Mouse (Mus musculus) embryonic facial prominence, embryonic 13.5 days (tissue): ENCODE measurements around the gene Tjap1. TPM values are rescaled to one million over a fixed set of nuclear protein-coding genes. Genes with fewer than 3 reads are reported as not detected.

Source experiments
- ATAC-seq: fragments of 200-750 bp; cut with Nextera tagmentation; 2 replicates; pipeline ENCODE4 v1.8.0; 2017; ENCODE audit warnings: low read depth; ENCODE audit not compliant: insufficient number of reproducible peaks, insufficient read depth, low FRiP score, low TSS enrichment
- H3K27ac ChIP-seq: fragments of 300-500 bp; sonication (generic); 2 replicates; pipeline ENCODE4 v1.5.1; 2015; ENCODE audit warnings: moderate library complexity, mild to moderate bottlenecking, inconsistent platforms
- H3K27me3 ChIP-seq: fragments of 300-500 bp; sonication (generic); 2 replicates; pipeline ENCODE4 v1.6.1; 2015; ENCODE audit warnings: mild to moderate bottlenecking, inconsistent platforms
- H3K36me3 ChIP-seq: fragments of 300-500 bp; sonication (generic); 2 replicates; pipeline ENCODE4 v1.6.1; 2015; ENCODE audit warnings: mild to moderate bottlenecking, inconsistent platforms
- H3K4me1 ChIP-seq: fragments of 300-500 bp; sonication (generic); 2 replicates; pipeline ENCODE4 v1.6.1; 2015; ENCODE audit warnings: inconsistent platforms
- H3K4me2 ChIP-seq: fragments of 300-500 bp; sonication (generic); 2 replicates; pipeline ENCODE4 v1.6.1; 2015; ENCODE audit warnings: moderate library complexity, mild to moderate bottlenecking, inconsistent platforms
- H3K4me3 ChIP-seq: fragments of 300-500 bp; sonication (generic); 2 replicates; pipeline ENCODE4 v1.5.1; 2015; ENCODE audit warnings: mild to moderate bottlenecking, inconsistent platforms
- H3K9ac ChIP-seq: fragments of 300-500 bp; sonication (generic); 2 replicates; pipeline ENCODE4 v1.6.1; 2015; ENCODE audit warnings: mild to moderate bottlenecking, inconsistent platforms
- H3K9me3 ChIP-seq: fragments of 300-500 bp; sonication (generic); 2 replicates; pipeline ENCODE4 v1.6.1; 2016; ENCODE audit warnings: inconsistent platforms
- WGBS: fragments of 180-500 bp; shearing (Covaris S2); methylation state at CpG from one replicate; pipeline ENCODE4 v1.1.7; 2015; ENCODE audit warnings: mixed read lengths; 5-methylcytosine and 5-hydroxymethylcytosine counted together
- polyA plus RNA-seq: library from polyadenylated mRNA; unstranded; fragments of >200 nt; fragmentation: Nextera tagmentation; extraction: Ambion mirVana; gene quantifications from 2 replicates; pipeline ENCODE4 v1.2.1, GENCODE M21; 2015

Tjap1 gene
- polyA plus RNA-seq = 55.6 and 57.9 TPM in 2 replicates

GRCm38 (mm10) chr17:46282483-46283123 lies at the start of gene Tjap1:
Gene Tjap1, minus strand, starts transcription at chr17:46283026.
- Histone ChIP-seq H3K36me3 (peaks cover 28% of the 10 kb centered on the region), H3K9me3 (no peaks in the 10 kb centered on the region), H3K9ac (peak within 1 kb of the TSS; percentile 87), H3K27ac (peak within 1 kb of the TSS; percentile 97), H3K4me3 (peak within 1 kb of the TSS; percentile 73), H3K4me2 (peak within 1 kb of the TSS; percentile 93), H3K27me3 (no peaks in the 10 kb centered on the region), H3K4me1 (peaks cover 49% of the 10 kb centered on the region)
- ATAC-seq = peak; percentile 88
- under 1% methylated on average over 37 of the region's 37 CpGs for WGBS

- H3K27ac ChIP-seq = no peak overlapping the region
- 69% methylated on average over 6 of the region's 6 CpGs for whole genome bisulfite sequencing
- peaks cover 10% of the 10 kb centered on the region; the same call in 1 of the 2 replicates for H3K36me3 ChIP-seq
- no peaks in the 10 kb centered on the region for H3K9me3 ChIP-seq
- peak overlapping the region; percentile 81 for H3K4me2 ChIP-seq
- H3K4me1 ChIP-seq = peaks cover 6% of the 10 kb centered on the region
- H3K27me3 ChIP-seq = no peaks in the 10 kb centered on the region
- no peak overlapping the region for H3K9ac ChIP-seq
- no peak for ATAC-seq
- H3K4me3 ChIP-seq = peak overlapping the region; percentile 73
Observed at GRCm38 (mm10) chr17:46328723-46329122, 45.9 kb upstream of the Tjap1 start.

- H3K9me3 ChIP-seq = no peaks in the 10 kb centered on the region
- ATAC-seq = peak; percentile 93
- H3K4me1 ChIP-seq = peaks cover 6% of the 10 kb centered on the region
- H3K27me3 ChIP-seq = no peaks in the 10 kb centered on the region
- H3K4me3 ChIP-seq = peak within 1 kb of the TSS; percentile 73
- H3K9ac ChIP-seq = peak within 1 kb of the TSS; percentile 83
- H3K27ac ChIP-seq = peak within 1 kb of the TSS; percentile 92
- H3K36me3 ChIP-seq = peaks cover 17% of the 10 kb centered on the region; the same call in 1 of the 2 replicates
- H3K4me2 ChIP-seq = peak within 1 kb of the TSS; percentile 81
- under 1% methylated on average over 40 of the region's 40 CpGs for WGBS
Observed at GRCm38 (mm10) chr17:46327906-46328534, 45.2 kb upstream of the Tjap1 start, which contains the start of gene Abcc10. Gene Abcc10, minus strand, starts transcription at chr17:46328352.

- H3K27me3 ChIP-seq = no peaks in the 10 kb centered on the region
- 2% methylated on average over 27 of the region's 27 CpGs for WGBS
- H3K4me2 ChIP-seq = peak overlapping the region; percentile 81
- peak overlapping the region; percentile 83 for H3K9ac ChIP-seq
- peak overlapping the region; percentile 92 for H3K27ac ChIP-seq
- H3K4me1 ChIP-seq = peaks cover 6% of the 10 kb centered on the region
- H3K36me3 ChIP-seq = peaks cover 19% of the 10 kb centered on the region; the same call in 1 of the 2 replicates
- ATAC-seq = no peak
- no peaks in the 10 kb centered on the region for H3K9me3 ChIP-seq
- peak overlapping the region; percentile 73 for H3K4me3 ChIP-seq
Observed at GRCm38 (mm10) chr17:46327413-46327905, 44.6 kb upstream of the Tjap1 start.

- H3K36me3 ChIP-seq = peaks cover 35% of the 10 kb centered on the region
- no peaks in the 10 kb centered on the region for H3K9me3 ChIP-seq
- no peak overlapping the region for H3K4me2 ChIP-seq
- no peaks in the 10 kb centered on the region for H3K27me3 ChIP-seq
- H3K4me3 ChIP-seq = no peak overlapping the region
- peaks cover 6% of the 10 kb centered on the region for H3K4me1 ChIP-seq
- H3K27ac ChIP-seq = no peak overlapping the region
- no peak for ATAC-seq
- no peak overlapping the region for H3K9ac ChIP-seq
- 88% methylated on average over 14 of the region's 14 CpGs for WGBS
Observed at GRCm38 (mm10) chr17:46322046-46322823, 39.4 kb upstream of the Tjap1 start.

GRCm38 (mm10) chr17:46320492-46320891 lies 37.7 kb upstream of the Tjap1 start:
- no peaks in the 10 kb centered on the region for H3K4me1 ChIP-seq
- no peak overlapping the region for H3K4me2 ChIP-seq
- no peaks in the 10 kb centered on the region for H3K27me3 ChIP-seq
- no peak overlapping the region for H3K27ac ChIP-seq
- ATAC-seq = no peak
- WGBS = 63% methylated on average over 6 of the region's 6 CpGs
- no peak overlapping the region for H3K9ac ChIP-seq
- peaks cover 35% of the 10 kb centered on the region for H3K36me3 ChIP-seq
- H3K9me3 ChIP-seq = no peaks in the 10 kb centered on the region
- H3K4me3 ChIP-seq = no peak overlapping the region

- no peak overlapping the region for H3K4me3 ChIP-seq
- H3K9me3 ChIP-seq = no peaks in the 10 kb centered on the region
- 84% methylated on average over 10 of the region's 10 CpGs for WGBS
- H3K4me2 ChIP-seq = no peak overlapping the region
- H3K36me3 ChIP-seq = peaks cover 10% of the 10 kb centered on the region
- no peaks in the 10 kb centered on the region for H3K4me1 ChIP-seq
- no peaks in the 10 kb centered on the region for H3K27me3 ChIP-seq
- H3K27ac ChIP-seq = no peak overlapping the region
- ATAC-seq = no peak
- no peak overlapping the region for H3K9ac ChIP-seq
Observed at GRCm38 (mm10) chr17:46315813-46316212, 33.0 kb upstream of the Tjap1 start.

- peak; percentile 62; the same call in 1 of the 2 replicates for ATAC-seq
Observed at GRCm38 (mm10) chr17:46313135-46313715, 30.4 kb upstream of the Tjap1 start.

GRCm38 (mm10) chr17:46310515-46310914 lies 27.7 kb upstream of the Tjap1 start:
- H3K4me2 ChIP-seq = no peak overlapping the region
- no peaks in the 10 kb centered on the region for H3K27me3 ChIP-seq
- H3K4me3 ChIP-seq = no peak overlapping the region
- no peaks in the 10 kb centered on the region for H3K9me3 ChIP-seq
- 83% methylated on average over 10 of the region's 10 CpGs for WGBS
- H3K9ac ChIP-seq = no peak overlapping the region
- ATAC-seq = no peak
- peaks cover 31% of the 10 kb centered on the region for H3K36me3 ChIP-seq
- no peak overlapping the region for H3K27ac ChIP-seq
- H3K4me1 ChIP-seq = no peaks in the 10 kb centered on the region

More at GRCm38 (mm10) chr17:46313135-46313715, 30.4 kb upstream of the Tjap1 start:
- Histone ChIP-seq H3K36me3 (peaks cover 19% of the 10 kb centered on the region), H3K4me2 (no peak overlapping the region), H3K9ac (no peak overlapping the region), H3K4me3 (no peak overlapping the region), H3K27ac (no peak overlapping the region), H3K9me3 (no peaks in the 10 kb centered on the region), H3K4me1 (no peaks in the 10 kb centered on the region), H3K27me3 (no peaks in the 10 kb centered on the region)
- WGBS = 78% methylated on average over 9 of the region's 9 CpGs

GRCm38 (mm10) chr17:46309835-46310234 lies 27.0 kb upstream of the Tjap1 start:
- WGBS = 75% methylated on average over 12 of the region's 12 CpGs
- H3K9me3 ChIP-seq = no peaks in the 10 kb centered on the region
- H3K4me2 ChIP-seq = no peak overlapping the region
- H3K4me1 ChIP-seq = no peaks in the 10 kb centered on the region
- no peak for ATAC-seq
- no peak overlapping the region for H3K4me3 ChIP-seq
- H3K9ac ChIP-seq = no peak overlapping the region
- no peaks in the 10 kb centered on the region for H3K27me3 ChIP-seq
- H3K36me3 ChIP-seq = peaks cover 37% of the 10 kb centered on the region
- H3K27ac ChIP-seq = no peak overlapping the region

- Histone ChIP-seq H3K4me3 (no peak overlapping the region), H3K9me3 (no peaks in the 10 kb centered on the region), H3K27ac (no peak overlapping the region), H3K36me3 (peaks cover 37% of the 10 kb centered on the region), H3K9ac (peak overlapping the region; percentile 32; the same call in 1 of the 2 replicates), H3K27me3 (no peaks in the 10 kb centered on the region), H3K4me1 (no peaks in the 10 kb centered on the region), H3K4me2 (no peak overlapping the region)
- 89% methylated on average over 15 of the region's 15 CpGs for WGBS
- no peak for ATAC-seq
Observed at GRCm38 (mm10) chr17:46306956-46307355, 24.1 kb upstream of the Tjap1 start.
